Mouse (Mus musculus) heart, embryonic 14.5 days (tissue): Measurements from ENCODE around the gene Efna5. TPM values are rescaled to one million over a fixed set of nuclear protein-coding genes. Genes with fewer than 3 reads are reported as not detected.

ENCODE experiments used
- ATAC-seq: fragments of 200-750 bp; cut with Nextera tagmentation; 2 replicates; pipeline ENCODE4 v1.8.0; 2017; ENCODE audit warnings: low read depth, moderate TSS enrichment; ENCODE audit not compliant: insufficient number of reproducible peaks, insufficient read depth, low FRiP score
- H3K27ac ChIP-seq, 2 experiments: fragments of 200-500 bp in 1 of 2; fragments of 300-500 bp in 1 of 2; sonication (generic) in 1 of 2; replicated peaks in 1 of 2; 2 replicates each; pipeline ENCODE4 v1.5.1; 2012 to 2014; ENCODE audit warnings: low read depth in 2 of 2, low read length in 2 of 2, control low read depth in 1 of 2, mild to moderate bottlenecking in 1 of 2, mixed read lengths in 1 of 2; ENCODE audit not compliant: control insufficient read depth in 1 of 2, insufficient read depth in 1 of 2
- H3K27me3 ChIP-seq: fragments of 300-500 bp; sonication (generic); 2 replicates; pipeline ENCODE4 v1.6.1; 2014; ENCODE audit warnings: mild to moderate bottlenecking, low read length, control low read depth; ENCODE audit not compliant: control insufficient read depth, insufficient read depth
- H3K36me3 ChIP-seq: fragments of 300-500 bp; sonication (generic); 2 replicates; pipeline ENCODE4 v1.6.1; 2014; ENCODE audit warnings: mild to moderate bottlenecking, control low read depth, low read length, mixed read lengths; ENCODE audit not compliant: control insufficient read depth, insufficient read depth
- H3K4me1 ChIP-seq, 2 experiments: fragments of 200-500 bp in 1 of 2; fragments of 300-500 bp in 1 of 2; sonication (generic) in 1 of 2; 2 replicates each; pipeline ENCODE4 v1.6.1; 2012 to 2014; ENCODE audit warnings: low read length in 2 of 2, control low read depth in 1 of 2, mixed read lengths in 1 of 2; ENCODE audit not compliant: control insufficient read depth in 2 of 2, insufficient read depth in 2 of 2
- H3K4me2 ChIP-seq: fragments of 300-500 bp; sonication (generic); 2 replicates; pipeline ENCODE4 v1.6.1; 2014; ENCODE audit warnings: mild to moderate bottlenecking, low read length
- H3K4me3 ChIP-seq, 2 experiments: fragments of 200-500 bp in 1 of 2; fragments of 300-500 bp in 1 of 2; sonication (generic) in 1 of 2; 2 replicates each; pipeline ENCODE4 v1.5.1; 2012 to 2014; ENCODE audit warnings: low read length in 2 of 2, mild to moderate bottlenecking in 2 of 2, control low read depth in 1 of 2, low read depth in 1 of 2, moderate library complexity in 1 of 2; ENCODE audit not compliant: control insufficient read depth in 1 of 2, insufficient read depth in 1 of 2
- H3K9ac ChIP-seq: fragments of 300-500 bp; sonication (generic); 2 replicates; pipeline ENCODE4 v1.6.1; 2014; ENCODE audit warnings: mild to moderate bottlenecking, low read length
- H3K9me3 ChIP-seq: fragments of 300-500 bp; sonication (generic); 2 replicates; pipeline ENCODE4 v1.6.1; 2016; ENCODE audit warnings: low read length, control low read depth; ENCODE audit not compliant: control insufficient read depth
- WGBS: fragments of 180-500 bp; shearing (Covaris S2); extraction: QIAGEN DNeasy Blood & Tissue Kit; methylation state at CpG from one replicate; pipeline ENCODE4 v1.1.7; 2014; 5-methylcytosine and 5-hydroxymethylcytosine counted together
- polyA plus RNA-seq: library from polyadenylated mRNA; unstranded; fragments of >200 nt; fragmentation: Nextera tagmentation; extraction: Ambion mirVana; gene quantifications from 2 replicates; pipeline ENCODE4 v1.2.1, GENCODE M21; 2014

The Efna5 gene
- polyA plus RNA-seq, 1 experiment from 2014 or later, result 26.4 TPM

GRCm38 (mm10) chr17:62676832-62677231, 204.3 kb downstream of the Efna5 start:
- Histone ChIP-seq H3K4me2 (no peak overlapping the region), H3K4me1 (peaks cover 6 to 12% of the 10 kb centered on the region in 2 experiments; a peak in 3 of 4 replicates), H3K27me3 (no peaks in the 10 kb centered on the region), H3K4me3 (no peak overlapping the region), H3K27ac (no peak overlapping the region; a peak in 1 of 4 replicates), H3K9ac (no peak overlapping the region), H3K36me3 (no peaks in the 10 kb centered on the region), H3K9me3 (no peaks in the 10 kb centered on the region)
- ATAC-seq, result no peak
- 57% methylated on average over 6 of the region's 6 CpGs for WGBS

GRCm38 (mm10) chr17:62676409-62676808, 204.7 kb downstream of the Efna5 start:
- ATAC-seq, result no peak
- Histone ChIP-seq H3K9me3 (no peaks in the 10 kb centered on the region), H3K4me2 (no peak overlapping the region), H3K27me3 (no peaks in the 10 kb centered on the region), H3K9ac (no peak overlapping the region), H3K4me1 (peaks cover 5 to 12% of the 10 kb centered on the region in 2 experiments; a peak in 3 of 4 replicates), H3K36me3 (no peaks in the 10 kb centered on the region), H3K27ac (no peak overlapping the region), H3K4me3 (no peak overlapping the region)
- WGBS, result 17% methylated on average over 6 of the region's 6 CpGs

GRCm38 (mm10) chr17:62675811-62676255, 205.3 kb downstream of the Efna5 start:
- no peak overlapping the region for H3K4me2 ChIP-seq
- no peak overlapping the region for H3K4me3 ChIP-seq
- no peak overlapping the region for H3K9ac ChIP-seq
- no peak for ATAC-seq
- no peak overlapping the region for H3K27ac ChIP-seq
- H3K9me3 ChIP-seq, result no peaks in the 10 kb centered on the region
- H3K27me3 ChIP-seq, result no peaks in the 10 kb centered on the region
- peaks cover 5 to 12% of the 10 kb centered on the region in 2 experiments; a peak in 3 of 4 replicates for H3K4me1 ChIP-seq
- WGBS, result 46% methylated on average over 5 of the region's 5 CpGs
- H3K36me3 ChIP-seq, result no peaks in the 10 kb centered on the region

- WGBS, result 72% methylated on average over 8 of the region's 8 CpGs
Observed at GRCm38 (mm10) chr17:62672068-62672467, 209.0 kb downstream of the Efna5 start.

GRCm38 (mm10) chr17:62666761-62667160, 214.4 kb downstream of the Efna5 start:
- Histone ChIP-seq H3K27ac (no peak overlapping the region), H3K27me3 (no peaks in the 10 kb centered on the region), H3K4me3 (no peak overlapping the region), H3K4me2 (no peak overlapping the region), H3K9me3 (no peaks in the 10 kb centered on the region), H3K9ac (no peak overlapping the region), H3K4me1 (peaks cover 9 to 17% of the 10 kb centered on the region in 2 experiments), H3K36me3 (no peaks in the 10 kb centered on the region)
- WGBS, result 87% methylated on average over 6 of the region's 6 CpGs
- ATAC-seq, result no peak

More at GRCm38 (mm10) chr17:62672068-62672467, 209.0 kb downstream of the Efna5 start:
- no peaks in the 10 kb centered on the region for H3K36me3 ChIP-seq
- H3K9me3 ChIP-seq, result no peaks in the 10 kb centered on the region
- no peak overlapping the region for H3K4me2 ChIP-seq
- no peak overlapping the region for H3K27ac ChIP-seq
- H3K4me1 ChIP-seq, result peaks cover 4 to 11% of the 10 kb centered on the region in 2 experiments; a peak in 3 of 4 replicates
- ATAC-seq, result no peak
- H3K27me3 ChIP-seq, result no peaks in the 10 kb centered on the region
- no peak overlapping the region for H3K9ac ChIP-seq
- H3K4me3 ChIP-seq, result no peak overlapping the region

GRCm38 (mm10) chr17:62665823-62666222, 215.3 kb downstream of the Efna5 start:
- ATAC-seq, result no peak
- Histone ChIP-seq H3K4me2 (no peak overlapping the region), H3K4me3 (no peak overlapping the region), H3K27ac (no peak overlapping the region), H3K4me1 (peaks cover 9 to 26% of the 10 kb centered on the region in 2 experiments), H3K36me3 (no peaks in the 10 kb centered on the region), H3K27me3 (no peaks in the 10 kb centered on the region), H3K9ac (no peak overlapping the region), H3K9me3 (no peaks in the 10 kb centered on the region)
- WGBS, result 86% methylated on average over 7 of the region's 7 CpGs

DNA sequence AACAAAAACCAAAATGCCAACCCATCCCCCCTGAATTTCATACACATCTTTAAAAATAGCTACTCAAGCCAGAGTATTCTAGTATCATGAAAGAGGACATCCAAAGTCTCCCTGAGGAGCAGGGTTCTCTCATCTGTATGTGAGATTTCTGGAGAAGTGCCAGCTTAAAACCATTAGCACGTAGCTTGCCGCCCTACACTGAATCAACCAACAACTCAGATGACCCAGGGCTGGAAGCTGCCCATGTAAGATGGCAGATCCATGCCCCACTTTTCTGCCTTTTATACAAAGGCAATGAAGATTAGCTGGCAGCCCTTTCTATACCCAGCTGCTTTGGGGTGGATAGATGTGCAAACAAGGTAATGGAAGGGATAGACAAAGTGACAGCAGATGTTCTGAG, 216.4 kb downstream of the Efna5 start:
- Histone ChIP-seq H3K4me1 (peaks cover 9 to 36% of the 10 kb centered on the region in 2 experiments), H3K27ac (peak overlapping the region; percentile 20 to 45; a peak in 1 of 4 replicates), H3K27me3 (no peaks in the 10 kb centered on the region), H3K9me3 (no peaks in the 10 kb centered on the region), H3K9ac (no peak overlapping the region), H3K4me3 (no peak overlapping the region), H3K36me3 (no peaks in the 10 kb centered on the region), H3K4me2 (no peak overlapping the region)
- 16% methylated on average over 2 of the region's 2 CpGs for WGBS
- no peak; the same call in 1 of the 2 replicates for ATAC-seq

GRCm38 (mm10) chr17:62661801-62662200, 219.3 kb downstream of the Efna5 start:
- WGBS, result 7% methylated on average over 7 of the region's 7 CpGs
- H3K4me3 ChIP-seq, result no peak overlapping the region
- H3K36me3 ChIP-seq, result no peaks in the 10 kb centered on the region
- H3K27me3 ChIP-seq, result no peaks in the 10 kb centered on the region
- H3K4me2 ChIP-seq, result peak overlapping the region; percentile 45
- H3K27ac ChIP-seq, result peak overlapping the region; percentile 72 to 79
- H3K9me3 ChIP-seq, result no peaks in the 10 kb centered on the region
- H3K4me1 ChIP-seq, result peaks cover 13 to 48% of the 10 kb centered on the region in 2 experiments
- H3K9ac ChIP-seq, result no peak overlapping the region
- peak; percentile 79 for ATAC-seq
